Mouse (Mus musculus): ENCODE measurements at regions not wholly inside any gene's neighbourhood (a gene's known extent, or its start where the extent isn't known, plus 50 kb on each side); places are given as distances from the start of the nearest gene placed in this dataset.

DNA sequence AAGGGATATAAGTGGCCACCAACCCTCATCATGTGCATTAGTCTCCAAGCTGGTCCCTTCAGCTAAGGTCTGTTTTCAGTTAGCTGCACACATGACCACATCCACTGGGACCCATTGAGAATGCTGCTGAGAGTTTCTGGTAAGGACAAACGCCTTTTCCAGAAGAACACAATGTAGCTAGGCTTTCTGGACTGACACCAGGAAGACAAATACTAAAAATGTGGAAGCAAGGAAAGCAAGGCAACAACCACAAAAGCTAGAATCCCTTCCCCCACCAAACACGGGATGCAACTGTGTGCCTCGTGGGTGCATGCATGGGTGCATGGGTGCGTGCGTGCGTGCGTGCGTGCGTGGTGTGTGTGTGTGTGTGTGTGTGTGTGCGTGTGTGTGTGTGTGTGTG, 359.4 kb upstream of the Klf4 start:
- Histone ChIP-seq H3K9ac (ENCODE audit: insufficient read depth, low read depth) (no peak overlapping the region), H3K4me2 (ENCODE audit: insufficient read depth, low read depth, poor library complexity, severe bottlenecking) (no peak overlapping the region), H3K36me3 (replicated peaks in 1 of 2; ENCODE audit: control insufficient read depth in 1 of 2, insufficient read depth in 1 of 2, low read length in 1 of 2) (no peaks in the 10 kb centered on the region), H3K4me1 (ENCODE audit: control insufficient read depth in 1 of 2, insufficient read depth in 2 of 2) (peaks cover 0 to 6% of the 10 kb centered on the region in 2 experiments; a peak in 1 of 4 replicates), H3K9me3 (replicated peaks; ENCODE audit: low read length) (no peaks in the 10 kb centered on the region), H3K4me3 (replicated peaks in 1 of 3; ENCODE audit: low read depth in 2 of 3, low read length in 2 of 3, poor library complexity in 1 of 3) (no peak overlapping the region), H3K79me2 (replicated peaks; ENCODE audit: control insufficient read depth, extremely low read depth, insufficient read depth, poor library complexity, severe bottlenecking) (no peaks in the 10 kb centered on the region), H3K27ac (ENCODE audit: insufficient read depth, low read depth) (no peak overlapping the region), H3K27me3 (replicated peaks) (no peaks in the 10 kb centered on the region)
- no peak for DNase-seq (ENCODE audit: extremely low read depth)
- dilution Hi-C loops (cut with MboI; ENCODE audit: extremely low pct_ligation_motif_present, extremely low pct_unique_long_range_greater_than_20kb, low sequenced_read_pairs) (no loop called here), in situ Hi-C loops (cut with MboI; ENCODE audit: low pct_ligation_motif_present, low pct_unique_long_range_greater_than_20kb, low sequenced_read_pairs) (no loop called here)
- TF ChIP-seq USF1 (IDR thresholded peaks at IDR 0.05; ENCODE audit: low read depth, low read length) (no peak), SIN3A (IDR thresholded peaks at IDR 0.05; ENCODE audit: low read length) (no peak), POLR2A (IDR thresholded peaks at IDR 0.05; ENCODE audit: low read depth, low read length) (no peak), ZMIZ1 (IDR thresholded peaks at IDR 0.05; ENCODE audit: low read depth, low read length) (no peak), MXI1 (IDR thresholded peaks at IDR 0.05; ENCODE audit: low read depth, low read length) (no peak), ETS1 (conservative IDR thresholded peaks at IDR 0.05; ENCODE audit: low read depth, low read length) (no peak), NRF1 (IDR thresholded peaks at IDR 0.05; ENCODE audit: low read depth, low read length) (no peak), HCFC1 (IDR thresholded peaks at IDR 0.05; ENCODE audit: low read depth, low read length) (no peak), NELFE (IDR thresholded peaks at IDR 0.05; ENCODE audit: low read depth, low read length) (no peak), MAX (IDR thresholded peaks at IDR 0.05; ENCODE audit: low read length) (no peak), USF2 (conservative IDR thresholded peaks at IDR 0.05; ENCODE audit: low read depth, low read length) (no peak), CTCF (conservative IDR thresholded peaks at IDR 0.05 in 1 of 2, IDR thresholded peaks at IDR 0.05 in 1 of 2; ENCODE audit: low read depth in 2 of 2, low read length in 2 of 2) (no peak), E2F4 (IDR thresholded peaks at IDR 0.05; ENCODE audit: insufficient replicate concordance, low read depth, low read length) (no peak), PAX5 (IDR thresholded peaks at IDR 0.05; ENCODE audit: low read length) (no peak), BHLHE40 (IDR thresholded peaks at IDR 0.05; ENCODE audit: low read depth, low read length) (no peak), RCOR1 (conservative IDR thresholded peaks at IDR 0.05; ENCODE audit: low read depth, low read length) (no peak), ZC3H11A (IDR thresholded peaks at IDR 0.05; ENCODE audit: low read depth, low read length) (no peak), ELF1 (IDR thresholded peaks at IDR 0.05; ENCODE audit: low read depth, low read length) (no peak)

DNA sequence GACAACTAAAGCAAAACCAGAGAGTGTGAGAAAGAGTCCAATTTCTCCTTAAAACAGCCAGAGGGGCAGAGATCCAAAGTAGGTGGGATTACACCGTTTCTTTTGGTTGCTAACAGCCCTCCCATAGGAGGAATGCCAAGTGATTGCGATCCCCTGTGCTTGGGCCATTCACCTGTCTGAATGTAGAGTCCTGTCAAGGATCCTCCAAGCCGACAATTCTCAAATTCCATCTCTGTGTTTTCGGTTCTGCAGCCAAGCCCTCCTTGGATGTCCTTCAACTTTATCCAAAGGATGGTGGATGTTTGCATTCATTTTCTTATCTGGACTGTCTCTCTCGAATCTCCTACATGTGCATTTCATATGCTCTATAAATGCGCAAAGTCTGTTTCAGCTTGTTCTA, 355.3 kb upstream of the Klf4 start:
- Histone ChIP-seq H3K4me2 (ENCODE audit: insufficient read depth, low read depth, poor library complexity, severe bottlenecking) (no peak overlapping the region), H3K27ac (ENCODE audit: insufficient read depth, low read depth) (no peak overlapping the region), H3K4me3 (replicated peaks in 1 of 3; ENCODE audit: low read depth in 2 of 3, low read length in 2 of 3, poor library complexity in 1 of 3) (no peak overlapping the region), H3K79me2 (replicated peaks; ENCODE audit: control insufficient read depth, extremely low read depth, insufficient read depth, poor library complexity, severe bottlenecking) (no peaks in the 10 kb centered on the region), H3K4me1 (ENCODE audit: control insufficient read depth in 1 of 2, insufficient read depth in 2 of 2) (peaks cover 0 to 6% of the 10 kb centered on the region in 2 experiments; a peak in 1 of 4 replicates), H3K9ac (ENCODE audit: insufficient read depth, low read depth) (no peak overlapping the region), H3K27me3 (replicated peaks) (no peaks in the 10 kb centered on the region), H3K36me3 (replicated peaks in 1 of 2; ENCODE audit: control insufficient read depth in 1 of 2, insufficient read depth in 1 of 2, low read length in 1 of 2) (no peaks in the 10 kb centered on the region), H3K9me3 (replicated peaks; ENCODE audit: low read length) (no peaks in the 10 kb centered on the region)
- dilution Hi-C loops (cut with MboI; ENCODE audit: extremely low pct_ligation_motif_present, extremely low pct_unique_long_range_greater_than_20kb, low sequenced_read_pairs): no loop called here
- TF ChIP-seq USF2 (conservative IDR thresholded peaks at IDR 0.05; ENCODE audit: low read depth, low read length) (no peak), TCF12 (IDR thresholded peaks at IDR 0.05; ENCODE audit: low read depth, low read length) (no peak), NRF1 (IDR thresholded peaks at IDR 0.05; ENCODE audit: low read depth, low read length) (no peak), ZMIZ1 (IDR thresholded peaks at IDR 0.05; ENCODE audit: low read depth, low read length) (no peak), POLR2A (IDR thresholded peaks at IDR 0.05; ENCODE audit: low read depth, low read length) (no peak), BHLHE40 (IDR thresholded peaks at IDR 0.05; ENCODE audit: low read depth, low read length) (no peak), ETS1 (conservative IDR thresholded peaks at IDR 0.05; ENCODE audit: low read depth, low read length) (no peak), POLR2AphosphoS2 (IDR thresholded peaks at IDR 0.05; ENCODE audit: low read depth, low read length) (no peak), RCOR1 (conservative IDR thresholded peaks at IDR 0.05; ENCODE audit: low read depth, low read length) (no peak), UBTF (IDR thresholded peaks at IDR 0.05; ENCODE audit: low read depth, low read length) (no peak), IRF4 (IDR thresholded peaks at IDR 0.05; ENCODE audit: low read depth, low read length) (no peak), ZC3H11A (IDR thresholded peaks at IDR 0.05; ENCODE audit: low read depth, low read length) (no peak), E2F4 (IDR thresholded peaks at IDR 0.05; ENCODE audit: insufficient replicate concordance, low read depth, low read length) (no peak), MAX (IDR thresholded peaks at IDR 0.05; ENCODE audit: low read length) (no peak), CHD2 (IDR thresholded peaks at IDR 0.05; ENCODE audit: low read length) (no peak), EP300 (IDR thresholded peaks at IDR 0.05; ENCODE audit: low read length) (no peak)
- in situ Hi-C loops (cut with MboI; ENCODE audit: low pct_ligation_motif_present, low pct_unique_long_range_greater_than_20kb, low sequenced_read_pairs): no loop called here
- no peak for DNase-seq (ENCODE audit: extremely low read depth)

Data from CH12.LX (cell line).